ENCODE assay signal across 17 mouse cellular contexts in genomic region chr11:59518226-59518625, GRCm38 (mm10). TPM values are rescaled to one million over a fixed set of nuclear protein-coding genes. Genes with fewer than 3 reads are reported as not detected.
DNase-seq lines count a peak whose midpoint lies in the region; ATAC-seq and TF ChIP-seq lines count a peak whose summit lies in the region.
"Had no signal": no experiment of that assay in that cellular context is flagged by ENCODE, and none has a peak within 500 bp of the region (broad histone marks: within the 10 kb centered on the region; RNA-seq: fewer than 3 reads in every experiment).

No protein-coding gene starts in this region.

- no peaks in the 10 kb centered on the region for H3K9me3 ChIP-seq in liver, embryonic 11.5 days (ENCODE audit: control insufficient read depth, low read length)
- no peaks in the 10 kb centered on the region for H3K9me3 ChIP-seq in liver, embryonic 13.5 days (replicated peaks)
- no peaks in the 10 kb centered on the region for H3K9me3 ChIP-seq in hindbrain, postnatal 0 days (ENCODE audit: low read length)
- H3K9me3 ChIP-seq: embryonic facial prominence, embryonic 13.5 days; forebrain, embryonic 15.5 days; hindbrain, embryonic 15.5 days; limb, embryonic 15.5 days; stomach, embryonic 15.5 days had no signal

- H3K27me3 ChIP-seq in liver, adult 2 months (ENCODE audit: control insufficient read depth, insufficient read depth, low read length), result no peaks in the 10 kb centered on the region
- no peaks in the 10 kb centered on the region for H3K27me3 ChIP-seq in liver, embryonic 11.5 days (replicated peaks; ENCODE audit: control insufficient read depth, insufficient read depth, low read length)
- H3K27me3 ChIP-seq in liver, embryonic 13.5 days, result no peaks in the 10 kb centered on the region
- no peaks in the 10 kb centered on the region for H3K27me3 ChIP-seq in hindbrain, postnatal 0 days (ENCODE audit: insufficient read depth, low read length)
- H3K27me3 ChIP-seq: embryonic facial prominence, embryonic 13.5 days; forebrain, embryonic 15.5 days; hindbrain, embryonic 15.5 days; limb, embryonic 15.5 days; stomach, embryonic 15.5 days had no signal

- intact Hi-C loops in left cerebral cortex, postnatal 14 days (cut with DNase I), result no loop called here

- no peak for TF ChIP-seq POLR2A in liver, adult 2 months (IDR thresholded peaks at IDR 0.05; ENCODE audit: extremely low read depth, insufficient read depth, low read length)

- H3K79me2 ChIP-seq in liver, adult 2 months (ENCODE audit: control insufficient read depth, insufficient read depth, low read length), result no peaks in the 10 kb centered on the region

- H3K36me3 ChIP-seq in liver, adult 2 months (ENCODE audit: control insufficient read depth, insufficient read depth, low read length), result no peaks in the 10 kb centered on the region
- no peaks in the 10 kb centered on the region for H3K36me3 ChIP-seq in liver, embryonic 11.5 days (ENCODE audit: control insufficient read depth, insufficient read depth, low read length)
- no peaks in the 10 kb centered on the region for H3K36me3 ChIP-seq in liver, embryonic 13.5 days
- H3K36me3 ChIP-seq in hindbrain, postnatal 0 days (ENCODE audit: insufficient read depth, low read length), result no peaks in the 10 kb centered on the region
- H3K36me3 ChIP-seq: embryonic facial prominence, embryonic 13.5 days; forebrain, embryonic 15.5 days; hindbrain, embryonic 15.5 days; limb, embryonic 15.5 days; stomach, embryonic 15.5 days had no signal

- no peak for TF ChIP-seq CTCF in liver, adult 2 months (IDR thresholded peaks at IDR 0.05; ENCODE audit: low read depth, low read length)
- no peak for TF ChIP-seq CTCF in hindbrain, postnatal 0 days (IDR thresholded peaks at IDR 0.05; ENCODE audit: low read depth)

- no peak overlapping the region for H3K9ac ChIP-seq in liver, adult 2 months (ENCODE audit: low read depth, low read length)
- no peak overlapping the region for H3K9ac ChIP-seq in liver, embryonic 11.5 days (ENCODE audit: low read depth, low read length)
- H3K9ac ChIP-seq in liver, embryonic 13.5 days, result no peak overlapping the region
- H3K9ac ChIP-seq in hindbrain, postnatal 0 days (replicated peaks; ENCODE audit: low read length), result no peak overlapping the region
- H3K9ac ChIP-seq: embryonic facial prominence, embryonic 13.5 days; forebrain, embryonic 15.5 days; hindbrain, embryonic 15.5 days; limb, embryonic 15.5 days; stomach, embryonic 15.5 days had no signal

- no peak overlapping the region for H3K27ac ChIP-seq in liver, adult 2 months (replicated peaks; ENCODE audit: insufficient read depth, low read depth, low read length)
- H3K27ac ChIP-seq in liver, embryonic 11.5 days (ENCODE audit: low read depth, low read length), result no peak overlapping the region
- H3K27ac ChIP-seq in liver, embryonic 13.5 days, result no peak overlapping the region
- no peak overlapping the region for H3K27ac ChIP-seq in hindbrain, postnatal 0 days
- H3K27ac ChIP-seq: embryonic facial prominence, embryonic 13.5 days; forebrain, embryonic 15.5 days; hindbrain, embryonic 15.5 days; limb, embryonic 15.5 days; stomach, embryonic 15.5 days had no signal

- no peak for ATAC-seq in liver, embryonic 11.5 days (replicated peaks; ENCODE audit: low FRiP score)
- ATAC-seq in liver, embryonic 13.5 days (ENCODE audit: low read depth), result peak; percentile 45; the same call in 1 of the 2 replicates
- ATAC-seq in hindbrain, postnatal 0 days, result no peak
- ATAC-seq: forebrain, embryonic 15.5 days; midbrain, embryonic 16.5 days had no signal

- H3K4me1 ChIP-seq in liver, adult 2 months (ENCODE audit: control insufficient read depth, insufficient read depth, low read length), result peaks cover 2% of the 10 kb centered on the region
- H3K4me1 ChIP-seq in liver, embryonic 11.5 days (replicated peaks; ENCODE audit: control insufficient read depth, insufficient read depth, low read length), result no peaks in the 10 kb centered on the region
- no peaks in the 10 kb centered on the region; the same call in 1 of the 2 replicates for H3K4me1 ChIP-seq in liver, embryonic 13.5 days (replicated peaks)
- no peaks in the 10 kb centered on the region for H3K4me1 ChIP-seq in hindbrain, postnatal 0 days (ENCODE audit: insufficient read depth, low read length)
- H3K4me1 ChIP-seq: embryonic facial prominence, embryonic 13.5 days; forebrain, embryonic 15.5 days; hindbrain, embryonic 15.5 days; stomach, embryonic 15.5 days had no signal

- peak; percentile 25 for DNase-seq in liver, adult 2 months (ENCODE audit: extremely low read depth, low read depth, low spot score)
- DNase-seq in liver, embryonic 11.5 days (ENCODE audit: low spot score), result no peak
- peak; percentile 42 for DNase-seq in T-cell, adult 2 months (ENCODE audit: low spot score)
- DNase-seq in liver, embryonic 13.5 days, result no peak
- DNase-seq in thymus, postnatal 0 days (ENCODE audit: low spot score), result peak; percentile 53
- DNase-seq in left cerebral cortex, postnatal 14 days (ENCODE audit: low spot score in 2 of 2), result no peak
- DNase-seq in layer of hippocampus, postnatal 36 days, result no peak
- DNase-seq in hindbrain, postnatal 0 days (ENCODE audit: low spot score), result no peak
- DNase-seq: adrenal gland, postnatal 14 days; cerebellum, adult 2 months had no signal

- no peak overlapping the region for H3K4me3 ChIP-seq in liver, adult 2 months (ENCODE audit: insufficient read depth, low read depth, low read length)
- H3K4me3 ChIP-seq in liver, embryonic 11.5 days (ENCODE audit: low read depth, low read length), result no peak overlapping the region
- no peak overlapping the region for H3K4me3 ChIP-seq in liver, embryonic 13.5 days (replicated peaks)
- H3K4me3 ChIP-seq in hindbrain, postnatal 0 days (ENCODE audit: low read length), result no peak overlapping the region
- H3K4me3 ChIP-seq: embryonic facial prominence, embryonic 13.5 days; forebrain, embryonic 15.5 days; hindbrain, embryonic 15.5 days; limb, embryonic 15.5 days; stomach, embryonic 15.5 days had no signal

- H3K4me2 ChIP-seq in liver, embryonic 11.5 days, result no peak overlapping the region
- no peak overlapping the region for H3K4me2 ChIP-seq in liver, embryonic 13.5 days
- H3K4me2 ChIP-seq in hindbrain, postnatal 0 days (ENCODE audit: low read depth, low read length), result no peak overlapping the region
- H3K4me2 ChIP-seq: embryonic facial prominence, embryonic 13.5 days; forebrain, embryonic 15.5 days; hindbrain, embryonic 15.5 days; limb, embryonic 15.5 days; stomach, embryonic 15.5 days had no signal

- 63% methylated on average over 10 of the region's 10 CpGs for WGBS in liver, adult 2 months
- WGBS in liver, embryonic 11.5 days, result 54% methylated on average over 10 of the region's 10 CpGs
- 30% methylated on average over 10 of the region's 10 CpGs for WGBS in liver, embryonic 13.5 days (ENCODE audit: insufficient replicate concordance)
- 62% methylated on average over 10 of the region's 10 CpGs for WGBS in hindbrain, postnatal 0 days

RNA-seq across cellular contexts. Expression of gene Zkscan17, which starts 8.3 kb away (rescaled TPM):
- 5.1 and 7.1 TPM in 2 replicates for total RNA-seq in liver, adult 2 months (2014; rRNA removed)
- 8.0 and 9.4 TPM in 2 replicates for polyA plus RNA-seq in liver, adult 2 months (2012; rRNA removed)
- polyA plus RNA-seq in liver, embryonic 11.5 days (2014; fragmentation: Nextera tagmentation; extraction: Ambion mirVana), result 16.8 TPM in 2 replicates
- 4.6 and 5.6 TPM in 2 replicates for polyA plus RNA-seq in liver, embryonic 13.5 days (2015; fragmentation: Nextera tagmentation; extraction: Ambion mirVana)
- polyA plus RNA-seq in thymus, postnatal 0 days (2015; fragmentation: Nextera tagmentation; extraction: Ambion mirVana), result 14.9 and 15.0 TPM in 2 replicates
- 10 to 100 TPM; 12.5 to 14.0 TPM for total RNA-seq in left cerebral cortex, postnatal 14 days (2021)
- total RNA-seq in layer of hippocampus, postnatal 36 days (2021), result 1 to 10 TPM; 6.6 to 7.5 TPM
- 21.1 and 27.2 TPM in 2 replicates for total RNA-seq in hindbrain, postnatal 0 days (2014; rRNA removed)
- polyA plus RNA-seq in hindbrain, postnatal 0 days (2015; fragmentation: Nextera tagmentation; extraction: Ambion mirVana), result 14.3 and 15.1 TPM in 2 replicates

RNA-seq across cellular contexts. Expression of gene Nlrp3, which starts 23.1 kb away (rescaled TPM):
- total RNA-seq in liver, adult 2 months (2014; rRNA removed), result 0.55 and 0.60 TPM in 2 replicates
- polyA plus RNA-seq in liver, adult 2 months (2012; rRNA removed), result 0.14 and 0.44 TPM in 2 replicates
- 0.34 and 0.39 TPM in 2 replicates for polyA plus RNA-seq in liver, embryonic 11.5 days (2014; fragmentation: Nextera tagmentation; extraction: Ambion mirVana)
- 0.27 and 0.46 TPM in 2 replicates for polyA plus RNA-seq in liver, embryonic 13.5 days (2015; fragmentation: Nextera tagmentation; extraction: Ambion mirVana)
- polyA plus RNA-seq in thymus, postnatal 0 days (2015; fragmentation: Nextera tagmentation; extraction: Ambion mirVana), result 0.49 TPM in 2 replicates
- 1 to 10 TPM in 1 of 2 experiments, under 1 TPM in 1; 0.80 to 1.1 TPM for total RNA-seq in left cerebral cortex, postnatal 14 days (2021)
- total RNA-seq in layer of hippocampus, postnatal 36 days (2021), result 1 to 10 TPM in 1 of 2 experiments, under 1 TPM in 1; 0.60 to 1.0 TPM
- total RNA-seq in hindbrain, postnatal 0 days (2014; rRNA removed), result 0.29 and 0.31 TPM in 2 replicates
- 0.13 and 0.23 TPM in 2 replicates for polyA plus RNA-seq in hindbrain, postnatal 0 days (2015; fragmentation: Nextera tagmentation; extraction: Ambion mirVana)

RNA-seq across cellular contexts. Expression of gene Zfp867, which starts 46.0 kb away (rescaled TPM):
- total RNA-seq in liver, adult 2 months (2014; rRNA removed), result 3.2 and 4.1 TPM in 2 replicates
- polyA plus RNA-seq in liver, adult 2 months (2012; rRNA removed), result 0.34 and 0.39 TPM in 2 replicates
- polyA plus RNA-seq in liver, embryonic 11.5 days (2014; fragmentation: Nextera tagmentation; extraction: Ambion mirVana), result 3.2 and 3.6 TPM in 2 replicates
- 1.1 and 1.8 TPM in 2 replicates for polyA plus RNA-seq in liver, embryonic 13.5 days (2015; fragmentation: Nextera tagmentation; extraction: Ambion mirVana)
- 3.3 and 3.8 TPM in 2 replicates for polyA plus RNA-seq in thymus, postnatal 0 days (2015; fragmentation: Nextera tagmentation; extraction: Ambion mirVana)
- total RNA-seq in left cerebral cortex, postnatal 14 days (2021), result 1 to 10 TPM; 3.7 to 3.9 TPM
- 1 to 10 TPM; 3.4 to 4.2 TPM for total RNA-seq in layer of hippocampus, postnatal 36 days (2021)
- total RNA-seq in hindbrain, postnatal 0 days (2014; rRNA removed), result 6.6 and 7.3 TPM in 2 replicates
- 6.1 and 6.9 TPM in 2 replicates for polyA plus RNA-seq in hindbrain, postnatal 0 days (2015; fragmentation: Nextera tagmentation; extraction: Ambion mirVana)

RNA-seq across cellular contexts. Expression of gene Olfr222, which starts 57.8 kb away (rescaled TPM):
- not detected in 2 replicates for total RNA-seq in liver, adult 2 months (2014; rRNA removed)
- polyA plus RNA-seq in liver, adult 2 months (2012; rRNA removed), result not detected in 2 replicates
- not detected in 2 replicates for polyA plus RNA-seq in liver, embryonic 11.5 days (2014; fragmentation: Nextera tagmentation; extraction: Ambion mirVana)
- not detected in 2 replicates for polyA plus RNA-seq in liver, embryonic 13.5 days (2015; fragmentation: Nextera tagmentation; extraction: Ambion mirVana)
- not detected in 2 replicates for polyA plus RNA-seq in thymus, postnatal 0 days (2015; fragmentation: Nextera tagmentation; extraction: Ambion mirVana)
- total RNA-seq in left cerebral cortex, postnatal 14 days (2021), result not detected
- not detected for total RNA-seq in layer of hippocampus, postnatal 36 days (2021)
- total RNA-seq in hindbrain, postnatal 0 days (2014; rRNA removed), result not detected in 2 replicates
- not detected in 2 replicates for polyA plus RNA-seq in hindbrain, postnatal 0 days (2015; fragmentation: Nextera tagmentation; extraction: Ambion mirVana)
- total RNA-seq: adrenal gland, postnatal 14 days had no signal
- polyA plus RNA-seq: cerebellum, adult 2 months; embryonic facial prominence, embryonic 13.5 days; forebrain, embryonic 15.5 days; gonadal fat pad, adult 2 months; hindbrain, embryonic 15.5 days; limb, embryonic 15.5 days; midbrain, embryonic 16.5 days; stomach, embryonic 15.5 days had no signal

Comparison
In these comparisons a context has a peak if more than half of its experiments do, and no peak if none do; other contexts are left out.
1. DNase-seq: peak in liver, adult 2 months (single experiment), T-cell, adult 2 months (single experiment) and thymus, postnatal 0 days (single experiment); none in liver, embryonic 11.5 days (single experiment), liver, embryonic 13.5 days (single experiment), left cerebral cortex, postnatal 14 days (0 of 2), layer of hippocampus, postnatal 36 days (0 of 2) and hindbrain, postnatal 0 days (single experiment).